Mouse (Mus musculus): Measurements from ENCODE around the gene Eif3c. TPM values are rescaled to one million over a fixed set of nuclear protein-coding genes. Genes with fewer than 3 reads are reported as not detected.

Eif3c gene
- total RNA-seq, 1 experiment, result 289 TPM

GRCm38 (mm10) chr7:126556635-126557034 is 9.6 kb downstream of the Eif3c start:
- Histone ChIP-seq H3K27ac (ENCODE audit: insufficient read depth, low read depth, low read length, poor library complexity, severe bottlenecking) (no peak overlapping the region), H3K4me1 (ENCODE audit: control insufficient read depth in 2 of 2, insufficient read depth in 2 of 2, low read length in 2 of 2, poor library complexity in 1 of 2) (no peaks in the 10 kb centered on the region; a peak in 1 of 4 replicates), H3K9me3 (ENCODE audit: control insufficient read depth, insufficient read depth, low read depth, low read length) (no peaks in the 10 kb centered on the region), H3K9ac (ENCODE audit: insufficient read depth, low read depth, low read length, poor library complexity, severe bottlenecking) (no peak overlapping the region), H3K36me3 (ENCODE audit: control insufficient read depth, insufficient read depth, low read length, poor library complexity, severe bottlenecking) (peaks cover 67% of the 10 kb centered on the region), H3K4me3 (ENCODE audit: insufficient read depth in 1 of 2, low read depth in 1 of 2, low read length in 2 of 2, poor library complexity in 1 of 2, severe bottlenecking in 1 of 2) (no peak overlapping the region)
- no peak for DNase-seq (ENCODE audit: low read depth, low spot score)
- in situ Hi-C loops (cut with MboI; ENCODE audit: low sequenced_read_pairs in 2 of 2, unreplicated experiment in 2 of 2), result loop anchor here in 1 of 2 experiments (10.0 kb wide), 1 partner anchor 968 kb away; no protein-coding TSS in a partner anchor
- no peak for TF ChIP-seq ZNF384 (IDR thresholded peaks at IDR 0.05; ENCODE audit: low read depth, low read length)
- TF ChIP-seq ZC3H11A (IDR thresholded peaks at IDR 0.05; ENCODE audit: borderline replicate concordance, low read depth, low read length), result no peak
- no peak for TF ChIP-seq MAFK (IDR thresholded peaks at IDR 0.05; ENCODE audit: insufficient read depth, low read depth, low read length)
- TF ChIP-seq CHD2 (IDR thresholded peaks at IDR 0.05; ENCODE audit: low read depth, low read length), result no peak
- TF ChIP-seq HCFC1 (IDR thresholded peaks at IDR 0.05; ENCODE audit: borderline replicate concordance, insufficient read depth, low read length), result no peak

DNA sequence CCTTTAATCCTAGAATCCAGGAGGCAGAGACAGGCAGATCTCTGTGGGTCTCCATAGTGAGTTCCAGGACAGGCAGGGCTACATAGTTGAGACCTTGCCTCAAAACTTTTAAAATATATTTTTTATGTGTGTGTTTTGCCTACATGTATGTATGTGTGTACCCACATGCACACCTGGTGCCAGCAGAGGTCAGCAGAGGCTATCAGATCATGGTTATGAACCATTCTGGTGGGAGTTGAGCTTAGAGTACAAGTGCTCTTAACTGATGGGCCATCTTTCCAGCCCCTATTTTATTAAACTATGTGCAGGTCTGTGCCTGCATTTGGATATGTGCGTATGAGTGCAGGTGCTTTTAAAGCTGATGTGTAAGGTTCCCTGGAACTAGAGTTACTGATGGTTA is 11.4 kb downstream of the Eif3c start:
- Histone ChIP-seq H3K9ac (ENCODE audit: insufficient read depth, low read depth, low read length, poor library complexity, severe bottlenecking) (no peak overlapping the region), H3K36me3 (ENCODE audit: control insufficient read depth, insufficient read depth, low read length, poor library complexity, severe bottlenecking) (peaks cover 76% of the 10 kb centered on the region), H3K4me1 (ENCODE audit: control insufficient read depth in 2 of 2, insufficient read depth in 2 of 2, low read length in 2 of 2, poor library complexity in 1 of 2) (no peaks in the 10 kb centered on the region; a peak in 1 of 4 replicates), H3K27ac (ENCODE audit: insufficient read depth, low read depth, low read length, poor library complexity, severe bottlenecking) (no peak overlapping the region), H3K4me3 (ENCODE audit: insufficient read depth in 1 of 2, low read depth in 1 of 2, low read length in 2 of 2, poor library complexity in 1 of 2, severe bottlenecking in 1 of 2) (no peak overlapping the region), H3K9me3 (ENCODE audit: control insufficient read depth, insufficient read depth, low read depth, low read length) (no peaks in the 10 kb centered on the region)
- DNase-seq (ENCODE audit: low read depth, low spot score), result no peak
- no peak for TF ChIP-seq ZC3H11A (IDR thresholded peaks at IDR 0.05; ENCODE audit: borderline replicate concordance, low read depth, low read length)
- TF ChIP-seq MAFK (IDR thresholded peaks at IDR 0.05; ENCODE audit: insufficient read depth, low read depth, low read length), result no peak
- no peak for TF ChIP-seq HCFC1 (IDR thresholded peaks at IDR 0.05; ENCODE audit: borderline replicate concordance, insufficient read depth, low read length)
- no peak for TF ChIP-seq CHD2 (IDR thresholded peaks at IDR 0.05; ENCODE audit: low read depth, low read length)
- no peak for TF ChIP-seq ZNF384 (IDR thresholded peaks at IDR 0.05; ENCODE audit: low read depth, low read length)
- in situ Hi-C loops (cut with MboI; ENCODE audit: low sequenced_read_pairs in 2 of 2, unreplicated experiment in 2 of 2), result loop anchor here in 1 of 2 experiments (10.0 kb wide), 1 partner anchor 970 kb away; no protein-coding TSS in a partner anchor

DNA sequence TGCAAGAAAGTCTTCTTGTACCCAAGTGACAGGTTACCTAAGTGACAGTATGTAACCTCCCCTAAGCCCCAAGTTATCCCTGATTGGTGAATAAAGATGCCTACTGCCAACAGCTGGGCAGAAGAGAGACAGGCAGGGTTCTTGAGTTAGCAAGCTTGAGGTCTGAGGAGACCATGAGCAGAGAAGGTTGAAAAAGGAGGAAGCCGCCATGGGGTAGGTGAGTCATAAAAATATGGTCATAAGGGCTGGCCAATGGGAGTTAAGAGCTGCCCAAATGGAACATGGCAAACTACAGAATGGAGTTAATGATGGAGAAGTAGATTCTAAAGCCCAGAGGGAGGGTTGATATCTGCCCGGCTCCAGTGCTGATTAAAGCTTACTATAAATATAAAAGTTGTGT is 20.6 kb downstream of the Eif3c start:
- Histone ChIP-seq H3K4me1 (ENCODE audit: control insufficient read depth in 2 of 2, insufficient read depth in 2 of 2, low read length in 2 of 2, poor library complexity in 1 of 2) (no peaks in the 10 kb centered on the region), H3K27ac (ENCODE audit: insufficient read depth, low read depth, low read length, poor library complexity, severe bottlenecking) (no peak overlapping the region), H3K9ac (ENCODE audit: insufficient read depth, low read depth, low read length, poor library complexity, severe bottlenecking) (no peak overlapping the region), H3K4me3 (ENCODE audit: insufficient read depth in 1 of 2, low read depth in 1 of 2, low read length in 2 of 2, poor library complexity in 1 of 2, severe bottlenecking in 1 of 2) (no peak overlapping the region), H3K36me3 (ENCODE audit: control insufficient read depth, insufficient read depth, low read length, poor library complexity, severe bottlenecking) (peaks cover 47% of the 10 kb centered on the region), H3K9me3 (ENCODE audit: control insufficient read depth, insufficient read depth, low read depth, low read length) (no peaks in the 10 kb centered on the region)
- TF ChIP-seq ZNF384 (IDR thresholded peaks at IDR 0.05; ENCODE audit: low read depth, low read length) (no peak), CHD2 (IDR thresholded peaks at IDR 0.05; ENCODE audit: low read depth, low read length) (no peak), HCFC1 (IDR thresholded peaks at IDR 0.05; ENCODE audit: borderline replicate concordance, insufficient read depth, low read length) (no peak), ZC3H11A (IDR thresholded peaks at IDR 0.05; ENCODE audit: borderline replicate concordance, low read depth, low read length) (no peak), MAFK (IDR thresholded peaks at IDR 0.05; ENCODE audit: insufficient read depth, low read depth, low read length) (no peak)
- DNase-seq (ENCODE audit: low read depth, low spot score), result no peak
- in situ Hi-C loops (cut with MboI; ENCODE audit: low sequenced_read_pairs in 2 of 2, unreplicated experiment in 2 of 2), result no loop called here

DNA sequence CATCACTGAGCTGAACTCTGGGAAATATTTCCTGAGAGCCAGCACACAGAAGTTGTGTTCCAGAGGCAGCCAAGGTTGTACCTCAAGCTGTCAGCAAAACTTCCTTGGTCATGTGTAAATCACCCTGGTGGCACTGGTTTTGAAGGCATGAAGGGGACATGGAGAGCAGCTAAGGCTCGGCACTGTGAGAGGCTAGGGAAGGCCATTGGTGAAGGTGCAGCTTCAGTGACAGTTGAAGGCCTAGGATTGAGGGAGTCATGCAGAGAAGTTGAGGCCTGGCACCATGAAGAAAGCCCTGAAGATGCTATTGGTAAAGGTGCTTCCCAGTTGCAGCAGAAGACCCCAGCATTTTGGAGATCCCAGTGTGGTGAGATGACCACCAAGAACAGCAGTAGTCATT is 24.6 kb downstream of the Eif3c start:
- TF ChIP-seq MAFK (IDR thresholded peaks at IDR 0.05; ENCODE audit: insufficient read depth, low read depth, low read length) (no peak), HCFC1 (IDR thresholded peaks at IDR 0.05; ENCODE audit: borderline replicate concordance, insufficient read depth, low read length) (no peak), ZC3H11A (IDR thresholded peaks at IDR 0.05; ENCODE audit: borderline replicate concordance, low read depth, low read length) (no peak)
- no peak for DNase-seq (ENCODE audit: low read depth, low spot score)
- Histone ChIP-seq H3K9ac (ENCODE audit: insufficient read depth, low read depth, low read length, poor library complexity, severe bottlenecking) (no peak overlapping the region), H3K36me3 (ENCODE audit: control insufficient read depth, insufficient read depth, low read length, poor library complexity, severe bottlenecking) (peaks cover 11% of the 10 kb centered on the region), H3K9me3 (ENCODE audit: control insufficient read depth, insufficient read depth, low read depth, low read length) (no peaks in the 10 kb centered on the region), H3K27ac (ENCODE audit: insufficient read depth, low read depth, low read length, poor library complexity, severe bottlenecking) (no peak overlapping the region), H3K4me3 (ENCODE audit: insufficient read depth in 1 of 2, low read depth in 1 of 2, low read length in 2 of 2, poor library complexity in 1 of 2, severe bottlenecking in 1 of 2) (no peak overlapping the region), H3K4me1 (ENCODE audit: control insufficient read depth in 2 of 2, insufficient read depth in 2 of 2, low read length in 2 of 2, poor library complexity in 1 of 2) (no peaks in the 10 kb centered on the region)
- in situ Hi-C loops (cut with MboI; ENCODE audit: low sequenced_read_pairs in 2 of 2, unreplicated experiment in 2 of 2), result no loop called here
